Mouse (Mus musculus) embryonic facial prominence, embryonic 11.5 days (tissue): ENCODE data around the gene Rab11a. TPM values are rescaled to one million over a fixed set of nuclear protein-coding genes. Genes with fewer than 3 reads are reported as not detected.
A peak's percentile ranks its signal among the peaks of the same experiment; 100 is the strongest.
"Not testable (repeated sequence)": the region's sequence is repeated elsewhere in the genome, so short reads cannot be mapped to it uniquely, and the experiment has no call there.

Experiments used
- ATAC-seq: fragments of 200-750 bp; cut with Nextera tagmentation; replicated peaks from 2 replicates; pipeline ENCODE4 v1.8.0; 2017; ENCODE audit warnings: low read depth; ENCODE audit not compliant: insufficient number of reproducible peaks, low FRiP score, low TSS enrichment
- DNase-seq: peaks from one replicate; pipeline ENCODE4 v3.0.0-alpha.2; 2015; ENCODE audit warnings: low spot score
- H3K27ac ChIP-seq: fragments of 300-500 bp; sonication (generic); replicated peaks from 2 replicates; pipeline ENCODE4 v1.5.1; 2014; ENCODE audit warnings: mild to moderate bottlenecking, low read depth, low read length, control low read depth
- H3K27me3 ChIP-seq: fragments of 300-500 bp; sonication (generic); 2 replicates; pipeline ENCODE4 v1.6.1; 2014; ENCODE audit warnings: mild to moderate bottlenecking, low read length, moderate library complexity, mixed read lengths; ENCODE audit not compliant: control insufficient read depth, insufficient read depth
- H3K36me3 ChIP-seq: fragments of 300-500 bp; sonication (generic); replicated peaks from 2 replicates; pipeline ENCODE4 v1.6.1; 2014; ENCODE audit warnings: low read depth, mild to moderate bottlenecking, low read length, moderate library complexity, mixed read lengths; ENCODE audit not compliant: control insufficient read depth, insufficient read depth
- H3K4me1 ChIP-seq: fragments of 300-500 bp; sonication (generic); 2 replicates; pipeline ENCODE4 v1.6.1; 2014; ENCODE audit warnings: low read length, mixed read lengths; ENCODE audit not compliant: control insufficient read depth, insufficient read depth
- H3K4me2 ChIP-seq: fragments of 300-500 bp; sonication (generic); 2 replicates; pipeline ENCODE4 v1.6.1; 2014; ENCODE audit warnings: low read depth, mild to moderate bottlenecking, control low read depth, low read length, moderate library complexity
- H3K4me3 ChIP-seq: fragments of 300-500 bp; sonication (generic); 2 replicates; pipeline ENCODE4 v1.5.1; 2014; ENCODE audit warnings: low read depth, low read length, control low read depth
- H3K9ac ChIP-seq: fragments of 300-500 bp; sonication (generic); replicated peaks from 2 replicates; pipeline ENCODE4 v1.6.1; 2014; ENCODE audit warnings: mild to moderate bottlenecking, control low read depth, low read length
- H3K9me3 ChIP-seq: fragments of 300-500 bp; sonication (generic); replicated peaks from 2 replicates; pipeline ENCODE4 v1.6.1; 2016; ENCODE audit warnings: mild to moderate bottlenecking, low read length, inconsistent platforms, mixed read lengths; ENCODE audit not compliant: control insufficient read depth
- WGBS: fragments of 180-500 bp; shearing (Covaris S2); extraction: QIAGEN DNeasy Blood & Tissue Kit; methylation state at CpG from one replicate; pipeline ENCODE4 v1.1.7; 2014; 5-methylcytosine and 5-hydroxymethylcytosine counted together
- polyA plus RNA-seq: library from polyadenylated mRNA; unstranded; fragments of >200 nt; fragmentation: Nextera tagmentation; extraction: Ambion mirVana; gene quantifications from 2 replicates; pipeline ENCODE4 v1.2.1, GENCODE M21; 2014

Gene Rab11a
- polyA plus RNA-seq, 1 experiment from 2014 or later, result 286 TPM

GRCm38 (mm10) chr9:64739001-64739400, 1.4 kb upstream of the Rab11a start:
- Histone ChIP-seq H3K36me3 (no peaks in the 10 kb centered on the region), H3K9me3 (no peaks in the 10 kb centered on the region), H3K27ac (no peak overlapping the region), H3K9ac (no peak overlapping the region), H3K4me1 (no peaks in the 10 kb centered on the region), H3K4me3 (no peak overlapping the region), H3K27me3 (no peaks in the 10 kb centered on the region), H3K4me2 (no peak overlapping the region)
- ATAC-seq (no peak), DNase-seq (no peak)
- WGBS, result 78% methylated on average over 2 of the region's 2 CpGs

DNA sequence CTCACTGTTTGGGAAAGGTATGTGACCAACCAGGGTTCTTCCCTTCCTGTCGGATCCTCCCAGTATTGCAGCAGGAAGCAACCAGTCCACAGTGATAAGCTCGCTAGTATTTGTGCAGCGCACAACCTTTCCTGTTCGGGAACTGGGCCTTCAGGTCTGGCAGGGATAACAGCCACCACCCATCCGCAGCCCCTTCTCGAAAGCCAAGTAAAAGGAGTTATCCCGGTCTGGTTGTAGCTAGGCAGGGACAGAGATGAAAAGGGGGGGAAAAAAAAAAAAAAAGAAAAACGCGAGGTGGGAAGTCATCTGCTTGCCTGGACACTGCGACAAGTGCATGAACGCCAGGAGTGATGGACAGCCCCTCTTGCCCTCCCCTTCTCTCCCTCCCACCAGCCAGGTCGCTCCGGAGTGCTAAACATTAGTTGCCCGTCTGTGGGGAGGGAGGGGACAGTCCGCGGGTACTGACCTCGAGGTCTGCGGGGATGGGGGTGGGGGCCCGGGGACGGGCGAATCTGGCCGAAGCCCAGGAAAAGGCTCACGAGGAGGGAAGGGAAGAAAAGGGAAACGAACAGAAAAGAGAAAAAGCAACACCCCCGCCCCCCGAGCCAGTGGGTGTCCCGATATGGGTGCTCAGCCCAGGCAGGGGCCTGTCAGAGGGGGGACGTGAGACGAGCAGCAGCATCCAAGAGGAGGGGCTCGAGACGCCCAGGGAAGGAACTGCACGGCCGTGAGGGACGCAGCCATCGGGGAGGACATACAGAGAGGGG, 736 bp downstream of the Rab11a start:
- DNase-seq, result peak; percentile 67
- Histone ChIP-seq H3K36me3 (no peaks in the 10 kb centered on the region), H3K27ac (peak overlapping the region; percentile 85), H3K27me3 (no peaks in the 10 kb centered on the region), H3K4me2 (peak overlapping the region; percentile 48), H3K4me3 (peak overlapping the region; percentile 99), H3K9me3 (no peaks in the 10 kb centered on the region), H3K4me1 (no peaks in the 10 kb centered on the region), H3K9ac (peak overlapping the region; percentile 87)
- WGBS, result under 1% methylated on average over 33 of the region's 35 CpGs
- ATAC-seq, result peak; percentile 83

- ATAC-seq (no peak; the same call in 1 of the 2 replicates), DNase-seq (no peak)
- no peaks in the 10 kb centered on the region for H3K4me1 ChIP-seq
- H3K27me3 ChIP-seq, result no peaks in the 10 kb centered on the region
- H3K4me3 ChIP-seq, result peak overlapping the region; percentile 99
- H3K9me3 ChIP-seq, result no peaks in the 10 kb centered on the region
- no peak overlapping the region for H3K27ac ChIP-seq
- H3K4me2 ChIP-seq, result peak overlapping the region; percentile 48
- WGBS, result 11% methylated on average over 9 of the region's 9 CpGs
- H3K36me3 ChIP-seq, result no peaks in the 10 kb centered on the region
- peak overlapping the region; percentile 87 for H3K9ac ChIP-seq
These were observed 1.4 kb downstream of the Rab11a start for GRCm38 (mm10) chr9:64736076-64736638.

DNA sequence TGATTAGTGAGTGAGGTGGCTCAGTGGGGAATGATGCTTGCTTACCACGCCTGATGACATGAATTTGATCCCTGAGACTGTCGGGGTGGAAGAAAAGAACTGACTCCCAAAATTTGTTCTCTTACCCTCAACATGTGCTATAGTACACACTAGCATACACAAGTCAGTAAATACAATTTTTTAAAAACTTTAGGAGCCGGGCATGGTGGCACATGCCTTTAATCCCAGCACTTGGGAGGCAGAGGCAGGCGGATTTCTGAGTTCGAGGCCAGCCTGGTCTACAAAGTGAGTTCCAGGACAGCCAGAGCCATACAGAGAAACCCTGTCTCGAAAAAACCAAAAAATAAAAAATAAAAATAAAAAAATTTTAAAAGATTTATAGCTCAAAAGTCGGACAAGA, 2.6 kb downstream of the Rab11a start:
- not testable (repeated sequence) for DNase-seq, H3K9me3 ChIP-seq, H3K27me3 ChIP-seq, H3K4me2 ChIP-seq, H3K9ac ChIP-seq, H3K27ac ChIP-seq, ATAC-seq, H3K4me3 ChIP-seq, H3K4me1 ChIP-seq, H3K36me3 ChIP-seq
- WGBS, result 88% methylated on average over 7 of the region's 7 CpGs

GRCm38 (mm10) chr9:64734166-64734565, 3.4 kb downstream of the Rab11a start:
- Histone ChIP-seq H3K27me3 (no peaks in the 10 kb centered on the region), H3K4me2 (no peak overlapping the region), H3K4me3 (no peak overlapping the region), H3K4me1 (no peaks in the 10 kb centered on the region), H3K9me3 (no peaks in the 10 kb centered on the region), H3K9ac (no peak overlapping the region), H3K27ac (no peak overlapping the region), H3K36me3 (no peaks in the 10 kb centered on the region)
- no peak for DNase-seq
- 80% methylated on average over 6 of the region's 6 CpGs for WGBS
- no peak for ATAC-seq

DNA sequence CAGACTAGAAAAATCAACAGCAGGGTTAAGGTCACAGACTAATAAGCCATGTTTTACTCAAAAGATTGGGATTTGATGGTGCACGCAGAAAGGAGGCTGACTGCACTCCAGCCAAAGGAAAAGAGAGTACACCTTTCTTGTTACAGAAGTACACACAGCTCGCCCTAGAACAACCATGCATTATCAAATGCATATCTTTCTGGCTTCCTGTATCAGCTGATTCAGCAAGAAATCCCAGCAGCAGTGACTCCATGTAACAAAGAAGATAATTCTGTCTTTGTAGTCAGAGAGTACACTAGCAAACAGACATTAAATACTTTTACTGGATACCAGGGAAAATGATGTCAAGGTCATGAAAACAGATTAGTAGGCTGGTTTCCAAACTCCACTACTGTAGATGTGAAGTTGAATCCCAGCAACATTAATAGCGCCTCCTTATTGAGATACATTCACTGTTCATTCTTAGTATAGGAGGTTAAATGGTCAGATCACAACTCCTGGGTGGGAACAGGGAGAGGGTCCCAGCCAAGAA, 6.5 kb downstream of the Rab11a start:
- Histone ChIP-seq H3K4me1 (no peaks in the 10 kb centered on the region), H3K4me3 (no peak overlapping the region), H3K36me3 (no peaks in the 10 kb centered on the region), H3K4me2 (no peak overlapping the region), H3K27ac (no peak overlapping the region), H3K9me3 (no peaks in the 10 kb centered on the region), H3K9ac (no peak overlapping the region), H3K27me3 (no peaks in the 10 kb centered on the region)
- DNase-seq (no peak), ATAC-seq (no peak)
- 86% methylated on average over 3 of the region's 3 CpGs for WGBS

DNA sequence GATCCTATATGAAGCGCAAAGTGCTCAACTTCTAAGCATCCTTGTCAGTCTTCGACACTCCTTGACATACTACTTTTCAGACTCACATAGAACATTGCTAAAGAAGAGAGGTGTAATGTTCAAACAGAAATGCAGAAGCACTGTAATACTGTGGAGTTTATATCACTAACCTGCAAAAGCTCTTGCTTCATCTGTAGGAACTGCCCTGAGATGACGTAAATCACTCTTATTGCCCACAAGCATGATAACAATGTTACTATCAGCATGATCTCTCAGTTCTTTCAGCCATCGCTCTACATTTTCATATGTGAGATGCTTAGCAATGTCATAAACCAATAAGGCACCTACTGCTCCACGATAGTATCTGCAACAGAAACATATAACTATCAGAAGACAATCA, 11.1 kb downstream of the Rab11a start:
- no peak for ATAC-seq

DNA sequence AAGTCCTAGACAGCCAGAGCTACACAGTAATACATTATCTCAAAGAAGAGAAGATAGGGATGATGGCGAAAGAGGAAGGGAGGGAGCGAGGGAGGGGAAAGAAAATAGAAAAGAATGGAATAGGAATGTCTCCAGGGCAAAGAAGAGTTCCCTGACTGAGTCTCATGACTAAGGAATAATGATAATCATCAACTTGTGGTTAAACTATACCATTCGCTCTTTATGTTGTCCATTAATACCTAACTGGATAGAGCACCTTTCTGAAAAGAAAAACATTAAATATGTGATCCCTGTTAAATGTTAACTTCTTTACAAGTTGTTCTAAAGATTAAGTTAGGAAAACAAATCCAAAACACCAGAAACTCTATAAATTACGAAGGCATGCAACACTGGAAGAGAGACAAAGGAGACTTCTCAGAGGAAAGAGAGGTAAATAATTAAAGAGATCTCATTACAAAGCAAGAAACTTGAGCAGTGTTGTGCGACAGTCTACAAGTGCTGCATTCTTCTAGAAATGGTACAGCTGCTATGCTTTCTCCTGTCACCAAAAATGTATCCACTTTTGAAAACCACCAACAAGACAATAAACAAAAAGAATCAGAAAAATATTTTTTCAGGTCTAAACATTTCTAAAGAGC, 17.9 kb downstream of the Rab11a start:
- DNase-seq, result no peak
- no peak overlapping the region for H3K9ac ChIP-seq
- no peaks in the 10 kb centered on the region for H3K27me3 ChIP-seq
- 74% methylated on average over 5 of the region's 5 CpGs for WGBS
- no peak for ATAC-seq
- no peaks in the 10 kb centered on the region for H3K36me3 ChIP-seq
- no peak overlapping the region for H3K4me3 ChIP-seq
- no peak overlapping the region for H3K4me2 ChIP-seq
- H3K9me3 ChIP-seq, result no peaks in the 10 kb centered on the region
- H3K4me1 ChIP-seq, result no peaks in the 10 kb centered on the region
- no peak overlapping the region for H3K27ac ChIP-seq

More for the DNA sequence above, 11.1 kb downstream of the Rab11a start:
- H3K36me3 ChIP-seq, result no peaks in the 10 kb centered on the region
- no peak overlapping the region for H3K9ac ChIP-seq
- 95% methylated on average over 5 of the region's 5 CpGs for WGBS
- H3K4me2 ChIP-seq, result no peak overlapping the region
- no peaks in the 10 kb centered on the region for H3K4me1 ChIP-seq
- no peaks in the 10 kb centered on the region for H3K9me3 ChIP-seq
- H3K27me3 ChIP-seq, result no peaks in the 10 kb centered on the region
- no peak for DNase-seq
- no peak overlapping the region for H3K27ac ChIP-seq
- H3K4me3 ChIP-seq, result no peak overlapping the region
